Mouse (Mus musculus): ENCODE results near the gene Engase. TPM values are rescaled to one million over a fixed set of nuclear protein-coding genes. Genes with fewer than 3 reads are reported as not detected.

Engase gene
- total RNA-seq, 1 experiment, result 10.8 TPM

DNA sequence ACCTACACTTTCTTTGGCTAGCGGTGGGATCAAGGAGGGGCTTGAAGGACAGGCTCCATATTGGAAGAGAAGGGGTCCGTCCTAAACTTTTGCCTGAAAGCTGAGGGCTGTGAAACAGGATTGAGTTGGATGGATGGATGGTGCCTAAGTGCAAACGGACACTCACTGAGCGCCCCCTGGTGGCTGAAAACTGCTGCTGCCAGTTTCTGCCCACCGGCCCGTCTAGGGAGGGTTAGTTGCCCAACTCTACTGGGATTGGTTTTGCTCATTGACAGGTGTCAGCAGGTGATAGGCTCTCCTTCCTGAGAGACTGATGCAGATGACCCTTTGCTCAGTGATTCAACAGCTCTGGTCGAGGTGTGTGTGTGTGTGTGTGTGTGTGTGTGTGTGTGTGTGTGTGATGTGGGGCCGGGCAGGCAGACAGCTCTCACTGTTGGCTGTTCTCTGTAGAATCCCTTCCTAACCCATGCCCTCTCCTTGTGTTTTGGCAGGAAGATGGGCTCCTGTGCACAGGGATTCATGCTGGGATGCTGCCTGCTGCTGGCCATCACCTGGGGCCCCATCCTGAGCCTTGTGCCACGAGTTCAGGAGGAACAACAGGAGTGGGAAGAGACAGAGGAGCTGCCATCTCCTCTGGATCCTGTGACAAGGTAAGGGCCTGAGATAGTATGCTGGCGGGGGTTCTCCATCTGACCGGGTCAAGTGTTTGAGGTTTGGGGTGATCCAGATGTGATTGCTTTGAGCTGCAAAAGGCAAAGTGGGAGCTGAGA lies 33.2 kb upstream of the Engase start:
- no peaks in the 10 kb centered on the region for H3K36me3 ChIP-seq (ENCODE audit: control insufficient read depth, insufficient read depth, low read length, poor library complexity, severe bottlenecking)
- DNase-seq (ENCODE audit: low read depth, low spot score), result no peak
- H3K4me1 ChIP-seq (ENCODE audit: control insufficient read depth in 2 of 2, insufficient read depth in 2 of 2, low read length in 2 of 2, poor library complexity in 1 of 2), result peaks cover 0 to 8% of the 10 kb centered on the region in 2 experiments; a peak in 2 of 4 replicates
- H3K27ac ChIP-seq (ENCODE audit: insufficient read depth, low read depth, low read length, poor library complexity, severe bottlenecking), result no peak overlapping the region
- no peak overlapping the region for H3K4me3 ChIP-seq (ENCODE audit: insufficient read depth in 1 of 2, low read depth in 1 of 2, low read length in 2 of 2, poor library complexity in 1 of 2, severe bottlenecking in 1 of 2)
- no peaks in the 10 kb centered on the region for H3K9me3 ChIP-seq (ENCODE audit: control insufficient read depth, insufficient read depth, low read depth, low read length)
- in situ Hi-C loops (cut with MboI; ENCODE audit: low sequenced_read_pairs in 2 of 2, unreplicated experiment in 2 of 2), result no loop called here
- no peak for TF ChIP-seq CHD2 (IDR thresholded peaks at IDR 0.05; ENCODE audit: low read depth, low read length)
- TF ChIP-seq MAFK (IDR thresholded peaks at IDR 0.05; ENCODE audit: insufficient read depth, low read depth, low read length), result no peak
- TF ChIP-seq ZNF384 (IDR thresholded peaks at IDR 0.05; ENCODE audit: low read depth, low read length), result no peak
- no peak for TF ChIP-seq ZC3H11A (IDR thresholded peaks at IDR 0.05; ENCODE audit: borderline replicate concordance, low read depth, low read length)
- no peak for TF ChIP-seq HCFC1 (IDR thresholded peaks at IDR 0.05; ENCODE audit: borderline replicate concordance, insufficient read depth, low read length)
- no peak overlapping the region for H3K9ac ChIP-seq (ENCODE audit: insufficient read depth, low read depth, low read length, poor library complexity, severe bottlenecking)

DNA sequence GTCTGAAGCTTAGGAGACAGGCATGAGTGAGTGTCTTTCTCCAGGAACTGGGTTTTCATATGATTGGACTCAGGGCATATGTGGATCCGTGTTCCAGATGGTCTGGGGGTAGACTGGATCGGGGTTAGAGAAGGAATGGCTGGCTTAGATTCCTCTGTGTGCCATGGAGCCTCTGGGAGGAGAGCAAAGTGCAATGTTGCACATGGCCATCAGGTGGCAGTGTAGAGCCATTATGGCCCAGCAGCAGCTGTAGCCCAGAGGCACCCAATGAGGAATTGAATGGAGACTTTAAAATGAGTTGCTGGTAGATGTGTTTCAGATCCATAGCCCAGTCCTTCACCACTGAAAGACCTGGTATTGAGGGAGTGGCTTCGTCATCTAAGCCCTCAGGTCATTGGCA lies 30.8 kb upstream of the Engase start:
- H3K9ac ChIP-seq (ENCODE audit: insufficient read depth, low read depth, low read length, poor library complexity, severe bottlenecking), result no peak overlapping the region

DNA sequence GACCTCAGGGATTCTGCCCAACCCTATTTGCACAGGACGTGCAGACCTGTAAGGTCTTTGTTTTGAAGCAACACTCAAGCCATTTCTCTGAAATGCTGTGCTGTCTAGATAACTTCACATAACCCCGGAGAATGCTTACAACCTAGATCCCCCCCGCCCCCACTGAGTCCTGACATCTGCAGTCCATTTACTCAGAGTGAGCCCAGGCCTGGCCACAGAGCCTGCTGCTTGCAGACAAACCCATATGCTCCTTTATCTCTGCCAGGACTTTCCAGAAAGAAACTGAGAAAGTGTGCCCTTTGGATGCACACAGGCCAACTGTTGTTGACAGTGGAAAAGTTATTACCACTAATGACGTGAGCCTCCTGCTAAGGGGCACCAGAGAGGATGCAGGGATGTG lies 29.3 kb upstream of the Engase start:
- TF ChIP-seq CHD2 (IDR thresholded peaks at IDR 0.05; ENCODE audit: low read depth, low read length) (no peak), ZNF384 (IDR thresholded peaks at IDR 0.05; ENCODE audit: low read depth, low read length) (no peak), MAFK (IDR thresholded peaks at IDR 0.05; ENCODE audit: insufficient read depth, low read depth, low read length) (no peak), ZC3H11A (IDR thresholded peaks at IDR 0.05; ENCODE audit: borderline replicate concordance, low read depth, low read length) (no peak), HCFC1 (IDR thresholded peaks at IDR 0.05; ENCODE audit: borderline replicate concordance, insufficient read depth, low read length) (no peak)
- DNase-seq (ENCODE audit: low read depth, low spot score), result no peak

More for the DNA sequence above, 30.8 kb upstream of the Engase start:
- peak; percentile 64 for DNase-seq (ENCODE audit: low read depth, low spot score)
- Histone ChIP-seq H3K4me3 (ENCODE audit: insufficient read depth in 1 of 2, low read depth in 1 of 2, low read length in 2 of 2, poor library complexity in 1 of 2, severe bottlenecking in 1 of 2) (no peak overlapping the region), H3K9me3 (ENCODE audit: control insufficient read depth, insufficient read depth, low read depth, low read length) (no peaks in the 10 kb centered on the region), H3K4me1 (ENCODE audit: control insufficient read depth in 2 of 2, insufficient read depth in 2 of 2, low read length in 2 of 2, poor library complexity in 1 of 2) (no peaks in the 10 kb centered on the region), H3K27ac (ENCODE audit: insufficient read depth, low read depth, low read length, poor library complexity, severe bottlenecking) (no peak overlapping the region), H3K36me3 (ENCODE audit: control insufficient read depth, insufficient read depth, low read length, poor library complexity, severe bottlenecking) (no peaks in the 10 kb centered on the region)
- in situ Hi-C loops (cut with MboI; ENCODE audit: low sequenced_read_pairs in 2 of 2, unreplicated experiment in 2 of 2), result no loop called here
- TF ChIP-seq CHD2 (IDR thresholded peaks at IDR 0.05; ENCODE audit: low read depth, low read length), result no peak
- TF ChIP-seq HCFC1 (IDR thresholded peaks at IDR 0.05; ENCODE audit: borderline replicate concordance, insufficient read depth, low read length), result no peak
- TF ChIP-seq MAFK (IDR thresholded peaks at IDR 0.05; ENCODE audit: insufficient read depth, low read depth, low read length), result no peak
- TF ChIP-seq ZC3H11A (IDR thresholded peaks at IDR 0.05; ENCODE audit: borderline replicate concordance, low read depth, low read length), result peak; percentile 48; the same call in 1 of the 2 replicates
- TF ChIP-seq ZNF384 (IDR thresholded peaks at IDR 0.05; ENCODE audit: low read depth, low read length), result no peak

DNA sequence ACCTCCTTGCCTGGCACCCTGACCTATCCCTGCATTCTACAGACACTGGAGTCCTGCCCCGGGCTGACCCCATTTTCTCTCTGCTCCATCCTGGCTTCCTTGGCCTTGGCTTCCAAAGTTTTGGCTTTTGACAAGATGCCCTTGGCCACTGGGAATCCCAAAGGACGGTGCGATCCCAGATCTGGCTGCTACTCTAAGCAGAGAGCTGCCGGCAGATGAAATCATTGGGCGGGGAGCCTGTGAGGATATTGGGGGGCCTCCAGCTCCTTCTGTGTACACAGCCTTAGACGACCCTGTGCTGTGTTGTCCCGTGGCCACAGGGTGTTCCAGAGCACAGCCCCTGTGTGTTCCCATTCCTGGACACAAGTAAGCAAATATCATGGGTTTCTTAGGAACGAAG lies 28.2 kb upstream of the Engase start:
- Histone ChIP-seq H3K36me3 (ENCODE audit: control insufficient read depth, insufficient read depth, low read length, poor library complexity, severe bottlenecking) (no peaks in the 10 kb centered on the region), H3K9ac (ENCODE audit: insufficient read depth, low read depth, low read length, poor library complexity, severe bottlenecking) (no peak overlapping the region), H3K4me1 (ENCODE audit: control insufficient read depth in 2 of 2, insufficient read depth in 2 of 2, low read length in 2 of 2, poor library complexity in 1 of 2) (no peaks in the 10 kb centered on the region), H3K4me3 (ENCODE audit: insufficient read depth in 1 of 2, low read depth in 1 of 2, low read length in 2 of 2, poor library complexity in 1 of 2, severe bottlenecking in 1 of 2) (no peak overlapping the region), H3K9me3 (ENCODE audit: control insufficient read depth, insufficient read depth, low read depth, low read length) (no peaks in the 10 kb centered on the region), H3K27ac (ENCODE audit: insufficient read depth, low read depth, low read length, poor library complexity, severe bottlenecking) (no peak overlapping the region)
- in situ Hi-C loops (cut with MboI; ENCODE audit: low sequenced_read_pairs in 2 of 2, unreplicated experiment in 2 of 2), result no loop called here
- TF ChIP-seq HCFC1 (IDR thresholded peaks at IDR 0.05; ENCODE audit: borderline replicate concordance, insufficient read depth, low read length), result no peak
- no peak for TF ChIP-seq MAFK (IDR thresholded peaks at IDR 0.05; ENCODE audit: insufficient read depth, low read depth, low read length)
- no peak for TF ChIP-seq ZNF384 (IDR thresholded peaks at IDR 0.05; ENCODE audit: low read depth, low read length)
- no peak for TF ChIP-seq CHD2 (IDR thresholded peaks at IDR 0.05; ENCODE audit: low read depth, low read length)
- TF ChIP-seq ZC3H11A (IDR thresholded peaks at IDR 0.05; ENCODE audit: borderline replicate concordance, low read depth, low read length), result no peak
- DNase-seq (ENCODE audit: low read depth, low spot score), result no peak

More for the DNA sequence above, 29.3 kb upstream of the Engase start:
- no peak overlapping the region for H3K9ac ChIP-seq (ENCODE audit: insufficient read depth, low read depth, low read length, poor library complexity, severe bottlenecking)
- no peak overlapping the region for H3K27ac ChIP-seq (ENCODE audit: insufficient read depth, low read depth, low read length, poor library complexity, severe bottlenecking)
- no peaks in the 10 kb centered on the region for H3K36me3 ChIP-seq (ENCODE audit: control insufficient read depth, insufficient read depth, low read length, poor library complexity, severe bottlenecking)
- no peaks in the 10 kb centered on the region for H3K4me1 ChIP-seq (ENCODE audit: control insufficient read depth in 2 of 2, insufficient read depth in 2 of 2, low read length in 2 of 2, poor library complexity in 1 of 2)
- H3K4me3 ChIP-seq (ENCODE audit: insufficient read depth in 1 of 2, low read depth in 1 of 2, low read length in 2 of 2, poor library complexity in 1 of 2, severe bottlenecking in 1 of 2), result no peak overlapping the region
- in situ Hi-C loops (cut with MboI; ENCODE audit: low sequenced_read_pairs in 2 of 2, unreplicated experiment in 2 of 2), result no loop called here
- no peaks in the 10 kb centered on the region for H3K9me3 ChIP-seq (ENCODE audit: control insufficient read depth, insufficient read depth, low read depth, low read length)

All from ES-E14 (cell line).